Comparison of ENCODE assay signal across 10 mouse cellular contexts in the genomic region with DNA sequence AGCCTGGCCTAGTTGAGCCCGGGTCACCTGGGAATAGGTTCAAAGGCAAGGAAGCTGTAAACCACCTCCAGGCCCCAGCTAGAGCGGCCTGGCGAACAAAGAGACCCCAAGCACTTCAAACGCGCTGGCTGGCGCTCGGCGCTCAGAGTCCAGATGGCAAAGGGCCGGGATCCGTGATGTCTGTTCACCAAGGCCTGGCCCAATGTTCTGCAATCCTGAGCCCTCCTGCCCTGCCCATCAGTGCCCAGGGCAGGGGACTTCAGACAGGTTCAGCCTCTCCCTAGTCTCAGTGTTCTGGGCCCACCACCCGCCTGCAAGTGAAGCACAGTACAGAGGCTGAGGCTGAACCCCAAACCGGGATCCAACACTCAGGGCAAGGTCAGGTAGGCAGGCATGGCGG. TPM values are rescaled to one million over a fixed set of nuclear protein-coding genes. Genes with fewer than 3 reads are reported as not detected.
DNase-seq lines count a peak whose midpoint lies in the region; ATAC-seq and TF ChIP-seq lines count a peak whose summit lies in the region.
"Had no signal": no experiment of that assay in that cellular context is flagged by ENCODE, and none has a peak within 500 bp of the region (broad histone marks: within the 10 kb centered on the region; RNA-seq: fewer than 3 reads in every experiment).

No protein-coding gene starts in this region.

- no peak for TF ChIP-seq CTCF in midbrain, postnatal 0 days (IDR thresholded peaks at IDR 0.05)

- no peaks in the 10 kb centered on the region for H3K9me3 ChIP-seq in heart, embryonic 14.5 days (ENCODE audit: control insufficient read depth, low read length)
- H3K9me3 ChIP-seq in hindbrain, embryonic 15.5 days: no peaks in the 10 kb centered on the region
- H3K9me3 ChIP-seq in midbrain, postnatal 0 days (ENCODE audit: low read length): no peaks in the 10 kb centered on the region

- no peaks in the 10 kb centered on the region for H3K36me3 ChIP-seq in heart, embryonic 14.5 days (ENCODE audit: control insufficient read depth, insufficient read depth, low read length)
- no peaks in the 10 kb centered on the region for H3K36me3 ChIP-seq in hindbrain, embryonic 15.5 days
- H3K36me3 ChIP-seq in midbrain, postnatal 0 days (ENCODE audit: insufficient read depth, low read length): no peaks in the 10 kb centered on the region

- no peak for DNase-seq in heart, postnatal 10 days
- peak; percentile 38 for DNase-seq in ZHBTc4 (ENCODE audit: low read depth, low spot score)
- DNase-seq in midbrain, postnatal 0 days (ENCODE audit: low spot score): no peak
- DNase-seq in layer of hippocampus, adult 8-10 months (ENCODE audit: low spot score in 2 of 2): no peak
- DNase-seq in spleen, adult 12 weeks (ENCODE audit: low spot score): no peak
- DNase-seq in adrenal gland, postnatal 14 days: no peak
- DNase-seq: kidney, postnatal 10 days had no signal

- H3K9ac ChIP-seq in heart, embryonic 14.5 days (ENCODE audit: low read length): no peak overlapping the region; the same call in 1 of the 2 replicates
- no peak overlapping the region for H3K9ac ChIP-seq in hindbrain, embryonic 15.5 days
- no peak overlapping the region for H3K9ac ChIP-seq in midbrain, postnatal 0 days (replicated peaks; ENCODE audit: low read length, poor library complexity, severe bottlenecking)

- H3K4me1 ChIP-seq in heart, embryonic 14.5 days (ENCODE audit: control insufficient read depth in 2 of 2, insufficient read depth in 2 of 2, low read length in 2 of 2): peaks cover 2 to 11% of the 10 kb centered on the region in 2 experiments; a peak in 3 of 4 replicates
- H3K4me1 ChIP-seq in hindbrain, embryonic 15.5 days (replicated peaks): peaks cover 25% of the 10 kb centered on the region
- 0 out of 2 replicates have a peak, but pooled peaks cover 4% of the 10 kb centered on the region for H3K4me1 ChIP-seq in midbrain, postnatal 0 days (ENCODE audit: insufficient read depth, low read length)

- 48% methylated on average over 13 of the region's 13 CpGs for WGBS in heart, embryonic 14.5 days
- 20% methylated on average over 13 of the region's 13 CpGs for WGBS in hindbrain, embryonic 15.5 days
- WGBS in midbrain, postnatal 0 days: 26% methylated on average over 13 of the region's 13 CpGs

- H3K4me3 ChIP-seq in heart, embryonic 14.5 days (ENCODE audit: control insufficient read depth in 1 of 2, insufficient read depth in 1 of 2, low read depth in 1 of 2, low read length in 2 of 2): peak overlapping the region; percentile 52 to 54; a peak in 3 of 4 replicates
- H3K4me3 ChIP-seq in hindbrain, embryonic 15.5 days: peak overlapping the region; percentile 43
- H3K4me3 ChIP-seq in midbrain, postnatal 0 days (ENCODE audit: low read depth, low read length): peak overlapping the region; percentile 48; the same call in 1 of the 2 replicates

- H3K27me3 ChIP-seq in heart, embryonic 14.5 days (ENCODE audit: control insufficient read depth, insufficient read depth, low read length): peaks cover 67% of the 10 kb centered on the region
- peaks cover 58% of the 10 kb centered on the region for H3K27me3 ChIP-seq in hindbrain, embryonic 15.5 days
- H3K27me3 ChIP-seq in midbrain, postnatal 0 days (ENCODE audit: insufficient read depth, low read length): peaks cover 39% of the 10 kb centered on the region

- no peak overlapping the region for H3K27ac ChIP-seq in heart, embryonic 14.5 days (replicated peaks in 1 of 2; ENCODE audit: control insufficient read depth in 1 of 2, insufficient read depth in 1 of 2, low read depth in 2 of 2, low read length in 2 of 2)
- no peak overlapping the region for H3K27ac ChIP-seq in hindbrain, embryonic 15.5 days (replicated peaks)
- H3K27ac ChIP-seq in midbrain, postnatal 0 days (ENCODE audit: low read depth, low read length): no peak overlapping the region

- intact Hi-C loops in heart, postnatal 10 days (cut with DNase I): no loop called here

- ATAC-seq in heart, embryonic 14.5 days (ENCODE audit: insufficient number of reproducible peaks, insufficient read depth, low FRiP score, low read depth): 0 out of 2 replicates have a peak, but pooled peaks have one; percentile 18
- no peak for ATAC-seq in hindbrain, embryonic 15.5 days (ENCODE audit: low FRiP score, low read depth)
- ATAC-seq in midbrain, postnatal 0 days (ENCODE audit: low FRiP score): peak; percentile 25; the same call in 1 of the 2 replicates

- peak overlapping the region; percentile 87 for H3K4me2 ChIP-seq in heart, embryonic 14.5 days (ENCODE audit: low read length)
- H3K4me2 ChIP-seq in hindbrain, embryonic 15.5 days: peak overlapping the region; percentile 87
- H3K4me2 ChIP-seq in midbrain, postnatal 0 days (ENCODE audit: low read depth, low read length, poor library complexity, severe bottlenecking): peak overlapping the region; percentile 89; the same call in 1 of the 2 replicates

RNA-seq across cellular contexts. Expression of gene Twist2, which starts 0.9 kb away (rescaled TPM):
- 1.6 and 2.7 TPM in 2 replicates for polyA plus RNA-seq in heart, embryonic 14.5 days (2014; fragmentation: Nextera tagmentation; extraction: Ambion mirVana)
- 1 to 10 TPM; 3.7 to 5.5 TPM for total RNA-seq in heart, postnatal 10 days (2021)
- polyA plus RNA-seq in hindbrain, embryonic 15.5 days (2015; fragmentation: Nextera tagmentation; extraction: Ambion mirVana): 1.9 and 2.5 TPM in 2 replicates
- total RNA-seq in midbrain, postnatal 0 days (2014; rRNA removed): 2.1 and 7.2 TPM in 2 replicates
- polyA plus RNA-seq in midbrain, postnatal 0 days (2015; fragmentation: Nextera tagmentation; extraction: Ambion mirVana): 3.8 and 5.7 TPM in 2 replicates
- total RNA-seq in layer of hippocampus, adult 8-10 months (2022): 1 to 10 TPM; 1.0 to 2.4 (median 1.3) TPM
- 1.7 and 2.3 TPM in 2 replicates for total RNA-seq in adrenal gland, postnatal 14 days (2021)
- total RNA-seq: MEL had no signal
